Mouse (Mus musculus): ENCODE data around the gene Slc2a8. TPM values are rescaled to one million over a fixed set of nuclear protein-coding genes. Genes with fewer than 3 reads are reported as not detected.

Gene Slc2a8
- polyA plus RNA-seq, 1 experiment from 2014 or later = 14.0 TPM

DNA sequence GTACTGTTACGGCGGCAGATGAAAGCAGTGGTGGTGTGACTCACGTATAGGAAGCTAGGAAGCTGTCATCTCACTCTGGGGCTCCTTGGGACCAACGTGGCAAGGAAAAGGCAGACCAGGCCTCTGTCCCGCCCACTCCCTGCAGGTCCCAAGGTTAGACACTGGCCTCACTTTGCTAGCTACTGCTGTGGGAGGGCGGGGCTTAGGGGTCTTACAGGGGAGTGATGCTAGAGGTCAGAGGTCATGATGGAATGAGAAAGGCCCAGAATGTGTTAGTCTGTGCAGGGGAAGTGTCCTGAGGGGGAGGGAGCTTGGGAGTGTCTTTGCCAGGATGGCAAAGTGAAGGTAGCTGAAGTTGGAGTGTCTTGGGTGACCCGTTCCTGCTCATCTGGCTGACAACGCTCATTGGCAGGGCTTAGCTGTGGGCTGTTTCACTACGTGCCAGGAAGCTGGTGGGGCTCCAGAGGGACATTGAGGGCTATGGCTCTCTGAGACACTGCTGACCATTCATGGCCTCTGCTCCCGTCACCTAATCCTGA, 57.5 kb downstream of the Slc2a8 start:
- Histone ChIP-seq H3K27ac (ENCODE audit: low read length) (no peak overlapping the region), H3K9me3 (ENCODE audit: control insufficient read depth, low read depth, low read length) (no peaks in the 10 kb centered on the region), H3K4me2 (replicated peaks; ENCODE audit: low read depth, low read length) (no peak overlapping the region), H3K9ac (replicated peaks; ENCODE audit: low read depth, low read length) (no peak overlapping the region), H3K36me3 (ENCODE audit: control insufficient read depth, insufficient read depth, low read length) (peaks cover 58% of the 10 kb centered on the region), H3K4me3 (ENCODE audit: low read depth, low read length) (no peak overlapping the region), H3K27me3 (ENCODE audit: control insufficient read depth, insufficient read depth, low read length) (no peaks in the 10 kb centered on the region), H3K4me1 (ENCODE audit: control insufficient read depth, insufficient read depth, low read length) (peaks cover 4% of the 10 kb centered on the region; the same call in 1 of the 2 replicates)
- no peak for ATAC-seq (ENCODE audit: insufficient number of reproducible peaks, insufficient read depth, low FRiP score, low read depth)
- 76% methylated on average over 10 of the region's 10 CpGs for WGBS

DNA sequence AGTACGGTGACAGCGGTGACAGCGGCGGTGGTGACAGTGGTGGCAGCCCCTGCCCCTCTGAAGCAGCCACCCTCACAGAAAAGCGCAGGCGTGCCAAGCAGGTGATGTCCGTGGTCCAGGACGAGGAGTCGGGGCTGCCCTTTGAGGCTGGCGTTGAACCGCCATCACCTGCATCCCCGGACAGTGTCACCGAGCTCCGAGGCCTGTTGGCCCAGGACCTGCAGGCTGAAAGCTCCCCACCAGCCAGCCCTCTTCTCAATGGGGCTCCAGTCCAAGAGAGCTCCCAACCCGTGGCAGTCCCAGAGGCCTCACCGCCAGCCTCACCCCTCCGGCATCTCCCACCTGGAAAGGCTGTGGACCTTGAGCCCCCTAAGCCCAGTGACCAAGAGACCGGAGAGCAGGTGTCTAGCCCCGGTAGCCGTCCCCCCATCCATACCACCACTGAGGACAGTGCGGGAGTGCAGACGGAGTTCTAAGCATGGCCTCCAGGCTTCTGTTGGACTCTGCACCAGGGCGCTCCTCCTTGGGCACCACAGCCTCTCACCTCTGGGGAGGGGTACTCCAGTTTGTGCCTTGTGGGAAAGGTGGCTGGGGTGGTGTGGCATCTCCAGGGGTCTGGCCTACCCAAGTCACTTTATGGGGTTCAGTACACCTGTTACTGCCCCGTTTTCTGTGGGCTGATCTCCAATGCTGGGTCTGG, 58.2 kb downstream of the Slc2a8 start:
- 92% methylated on average over 24 of the region's 24 CpGs for WGBS
- no peak overlapping the region for H3K4me3 ChIP-seq (ENCODE audit: low read depth, low read length)
- no peak overlapping the region for H3K27ac ChIP-seq (ENCODE audit: low read length)
- no peak overlapping the region for H3K4me2 ChIP-seq (replicated peaks; ENCODE audit: low read depth, low read length)
- peaks cover 65% of the 10 kb centered on the region for H3K36me3 ChIP-seq (ENCODE audit: control insufficient read depth, insufficient read depth, low read length)
- no peak for ATAC-seq (ENCODE audit: insufficient number of reproducible peaks, insufficient read depth, low FRiP score, low read depth)
- no peak overlapping the region for H3K9ac ChIP-seq (replicated peaks; ENCODE audit: low read depth, low read length)
- H3K4me1 ChIP-seq (ENCODE audit: control insufficient read depth, insufficient read depth, low read length) = peaks cover 4% of the 10 kb centered on the region; the same call in 1 of the 2 replicates
- no peaks in the 10 kb centered on the region for H3K9me3 ChIP-seq (ENCODE audit: control insufficient read depth, low read depth, low read length)
- no peaks in the 10 kb centered on the region for H3K27me3 ChIP-seq (ENCODE audit: control insufficient read depth, insufficient read depth, low read length)

Other genes starting within 250 kb of the Slc2a8 start
- gene 6330409D20Rik, start 241.1 kb downstream of the Slc2a8 start, polyA plus RNA-seq (2014; fragmentation: Nextera tagmentation; extraction: Ambion mirVana) = 0.67 and 0.77 TPM in 2 replicates
- 71.3 and 75.7 TPM in 2 replicates for gene Tor2a, start 224.8 kb downstream of the Slc2a8 start, polyA plus RNA-seq (2014; fragmentation: Nextera tagmentation; extraction: Ambion mirVana)
- gene Ttc16, start 206.4 kb downstream of the Slc2a8 start, polyA plus RNA-seq (2014; fragmentation: Nextera tagmentation; extraction: Ambion mirVana) = 0.13 and 0.64 TPM in 2 replicates
- 4.3 and 5.6 TPM in 2 replicates for gene Ptrh1, start 206.3 kb downstream of the Slc2a8 start, polyA plus RNA-seq (2014; fragmentation: Nextera tagmentation; extraction: Ambion mirVana)
- 0.21 and 0.75 TPM in 2 replicates for gene Cfap157, start 197.7 kb downstream of the Slc2a8 start, polyA plus RNA-seq (2014; fragmentation: Nextera tagmentation; extraction: Ambion mirVana)
- 22.6 and 23.5 TPM in 2 replicates for gene Stxbp1, start 134.8 kb downstream of the Slc2a8 start, polyA plus RNA-seq (2014; fragmentation: Nextera tagmentation; extraction: Ambion mirVana)
- gene Fam129b, start 106.0 kb downstream of the Slc2a8 start, polyA plus RNA-seq (2014; fragmentation: Nextera tagmentation; extraction: Ambion mirVana) = 31.9 and 34.7 TPM in 2 replicates
- 232 and 269 TPM in 2 replicates for gene Rpl12, start 20.5 kb downstream of the Slc2a8 start, polyA plus RNA-seq (2014; fragmentation: Nextera tagmentation; extraction: Ambion mirVana)
- 7.8 and 8.8 TPM in 2 replicates for gene Lrsam1, start 20.5 kb downstream of the Slc2a8 start, polyA plus RNA-seq (2014; fragmentation: Nextera tagmentation; extraction: Ambion mirVana)
- 22.0 and 24.5 TPM in 2 replicates for gene Garnl3, start 149.6 kb upstream of the Slc2a8 start, polyA plus RNA-seq (2014; fragmentation: Nextera tagmentation; extraction: Ambion mirVana)
- gene Angptl2, start 234.0 kb upstream of the Slc2a8 start, polyA plus RNA-seq (2014; fragmentation: Nextera tagmentation; extraction: Ambion mirVana) = 39.7 and 45.2 TPM in 2 replicates